Mouse (Mus musculus) brown adipose tissue, adult 24 weeks (tissue): ENCODE data around the gene Osbpl9. TPM values are rescaled to one million over a fixed set of nuclear protein-coding genes. Genes with fewer than 3 reads are reported as not detected.

Source experiments
- H3K27ac ChIP-seq: fragments of 200-500 bp; replicated peaks from 2 replicates; pipeline ENCODE4 v1.5.1; 2012; ENCODE audit warnings: low read depth, mild to moderate bottlenecking, low read length
- H3K4me1 ChIP-seq: fragments of 200-500 bp; 2 replicates; pipeline ENCODE4 v1.6.1; 2012; ENCODE audit warnings: low read length, mixed read lengths; ENCODE audit not compliant: control insufficient read depth, insufficient read depth, insufficient read length
- H3K4me3 ChIP-seq: fragments of 200-500 bp; 2 replicates; pipeline ENCODE4 v1.5.1; 2012; ENCODE audit warnings: low read depth, mild to moderate bottlenecking, low read length, moderate library complexity; ENCODE audit not compliant: insufficient read depth
- polyA plus RNA-seq: library from polyadenylated mRNA; stranded (reverse); fragments of >200 nt; gene quantifications from 2 replicates; pipeline ENCODE4 v1.2.4, GENCODE M21; 2012; ENCODE audit not compliant: missing spikeins, insufficient read depth, insufficient read length

Osbpl9 gene
- polyA plus RNA-seq, 1 experiment = 120 TPM

DNA sequence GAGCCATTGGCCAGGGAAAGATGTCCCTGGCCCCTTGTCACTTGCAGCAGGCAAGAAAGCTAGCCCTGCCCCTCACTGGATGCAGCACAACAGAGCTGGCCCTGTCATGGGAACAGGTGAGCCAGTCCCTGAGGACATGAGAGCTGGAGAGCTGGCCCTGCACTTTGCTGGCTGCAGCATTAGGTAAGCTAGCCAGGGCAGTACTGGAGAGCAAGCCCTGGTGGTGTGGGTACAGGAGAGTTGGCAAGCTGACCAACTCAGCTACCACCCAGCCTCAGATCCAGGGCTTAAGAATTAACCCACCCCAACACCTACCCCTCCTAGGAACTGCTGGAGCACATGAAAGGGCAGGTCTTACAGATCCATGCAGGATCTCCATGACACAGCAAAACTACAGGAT, 73.1 kb downstream of the Osbpl9 start:
- Histone ChIP-seq H3K27ac (no peak overlapping the region), H3K4me3 (no peak overlapping the region), H3K4me1 (0 out of 2 replicates have a peak, but pooled peaks cover 2% of the 10 kb centered on the region)

DNA sequence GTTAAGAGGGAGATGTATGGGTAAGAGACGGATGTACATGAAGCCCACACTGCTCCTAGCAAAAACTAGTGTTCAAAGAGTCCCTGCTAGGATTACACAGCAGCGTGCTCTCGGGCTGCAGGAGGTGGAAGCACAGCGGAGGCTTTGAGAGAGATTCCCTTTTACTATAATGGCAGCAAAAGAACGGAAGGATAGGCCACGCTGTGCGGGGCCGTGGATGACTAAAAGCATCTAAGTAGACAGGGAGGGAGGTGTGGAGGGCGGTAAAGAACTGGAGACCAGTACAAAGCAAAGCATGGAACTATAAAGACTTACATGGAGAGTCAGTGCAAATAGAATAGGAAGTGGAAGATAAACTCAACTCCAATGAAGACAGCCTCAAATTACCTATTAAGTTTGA, 74.1 kb downstream of the Osbpl9 start:
- no peak overlapping the region for H3K4me3 ChIP-seq
- peaks cover 8% of the 10 kb centered on the region for H3K4me1 ChIP-seq
- H3K27ac ChIP-seq = no peak overlapping the region

DNA sequence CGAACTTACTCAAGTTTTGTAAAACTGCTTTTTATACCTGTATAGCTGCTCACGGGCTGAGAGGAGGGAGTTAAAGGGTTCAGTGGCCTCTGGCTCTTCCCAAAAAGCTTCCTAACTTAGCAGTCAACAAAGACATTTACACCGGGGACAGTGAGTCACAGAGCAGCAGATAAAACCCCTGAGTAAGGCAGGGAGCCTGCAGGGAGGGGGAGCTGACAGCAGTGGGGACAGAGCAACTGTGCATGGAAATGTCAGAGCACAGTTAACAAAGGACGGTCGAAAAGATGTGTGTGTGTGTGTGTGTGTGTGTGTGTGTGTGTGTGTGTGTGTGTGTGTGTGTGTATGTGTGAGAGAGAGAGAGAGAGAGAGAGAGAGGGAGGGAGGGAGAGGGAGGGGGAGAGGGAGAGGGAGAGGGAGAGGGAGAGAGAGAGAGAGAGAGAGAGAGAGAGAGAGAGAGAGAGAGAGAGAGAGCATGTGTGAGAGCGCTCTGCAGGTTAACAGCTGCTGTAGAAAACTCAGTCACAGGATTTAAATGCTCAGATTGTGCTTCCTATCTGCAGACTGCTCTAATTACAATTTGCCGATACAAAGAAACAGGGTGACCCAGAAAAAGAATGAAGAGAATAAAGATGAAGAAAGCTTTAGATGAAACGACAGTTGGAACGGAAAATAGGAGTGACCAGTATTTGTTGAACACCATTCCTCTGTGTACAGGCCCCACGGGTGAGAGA, 75.1 kb downstream of the Osbpl9 start:
- Histone ChIP-seq H3K27ac (no peak overlapping the region), H3K4me1 (peaks cover 10% of the 10 kb centered on the region), H3K4me3 (no peak overlapping the region)

DNA sequence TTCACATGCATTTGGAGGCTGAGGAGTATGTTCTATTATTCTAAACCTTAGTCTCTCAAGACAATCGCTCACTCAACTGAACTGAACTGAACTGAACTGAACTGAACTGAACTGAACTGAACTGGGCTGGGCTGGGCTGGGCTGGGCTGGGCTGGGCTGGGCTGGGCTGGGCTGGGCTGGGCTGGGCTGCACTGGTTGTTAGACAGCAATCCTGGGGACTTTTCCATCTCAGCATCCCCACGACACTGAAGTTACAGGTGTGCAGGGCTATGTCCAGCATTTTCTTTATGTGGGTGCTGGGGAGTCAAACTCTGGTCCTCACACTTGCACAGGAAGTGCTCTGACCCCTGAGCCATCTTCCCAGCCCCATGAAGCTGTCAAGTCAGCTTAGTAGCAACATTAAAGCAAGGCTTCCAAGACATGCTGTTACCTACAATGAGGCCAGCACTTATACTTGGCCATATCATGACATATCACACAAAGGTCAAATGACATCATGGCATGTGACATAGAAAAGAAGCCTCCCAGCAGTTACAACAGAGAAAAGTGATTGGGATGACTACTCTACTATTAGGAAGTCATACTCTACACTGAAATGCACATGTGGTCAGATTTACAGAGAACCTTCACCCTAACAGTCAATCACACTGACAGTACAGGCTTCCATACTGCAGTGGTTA, 76.2 kb downstream of the Osbpl9 start:
- no peak overlapping the region for H3K27ac ChIP-seq
- peaks cover 11% of the 10 kb centered on the region for H3K4me1 ChIP-seq
- no peak overlapping the region for H3K4me3 ChIP-seq

DNA sequence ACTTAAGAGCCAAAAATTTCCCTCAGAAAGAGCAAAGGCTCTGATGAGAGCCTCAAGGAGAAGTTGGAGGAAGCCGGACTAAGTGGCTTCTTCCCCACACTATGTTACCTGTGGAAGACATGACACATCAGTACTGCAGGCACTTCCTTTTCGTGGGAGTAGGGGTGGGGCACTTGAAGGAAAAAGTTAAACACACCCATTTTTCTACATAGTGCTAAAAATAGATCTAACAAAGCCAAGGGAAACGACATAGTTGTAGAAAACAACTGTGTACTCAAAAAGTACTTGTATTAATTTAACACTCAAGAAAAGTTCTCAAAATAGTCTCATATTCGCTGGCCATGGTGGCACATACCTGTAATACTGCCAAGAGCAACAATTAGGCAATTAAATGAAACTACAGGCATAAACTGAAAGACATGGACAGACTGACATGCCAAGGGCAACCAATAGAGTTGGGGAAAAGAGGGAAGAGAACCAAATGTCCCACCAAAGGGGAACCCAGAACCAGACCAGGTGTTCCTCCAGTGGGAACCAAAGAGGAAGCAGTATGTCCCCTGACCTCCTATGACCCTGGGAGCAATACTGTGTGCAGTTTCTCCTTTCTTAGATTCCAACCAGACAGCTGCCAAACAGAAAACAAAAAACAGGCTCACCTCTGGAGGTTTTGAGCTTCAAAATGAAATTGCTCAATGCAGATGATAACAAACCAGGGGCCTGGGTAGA, 79.1 kb downstream of the Osbpl9 start:
- H3K27ac ChIP-seq = peak overlapping the region; percentile 72
- peaks cover 18% of the 10 kb centered on the region for H3K4me1 ChIP-seq
- H3K4me3 ChIP-seq = no peak overlapping the region

DNA sequence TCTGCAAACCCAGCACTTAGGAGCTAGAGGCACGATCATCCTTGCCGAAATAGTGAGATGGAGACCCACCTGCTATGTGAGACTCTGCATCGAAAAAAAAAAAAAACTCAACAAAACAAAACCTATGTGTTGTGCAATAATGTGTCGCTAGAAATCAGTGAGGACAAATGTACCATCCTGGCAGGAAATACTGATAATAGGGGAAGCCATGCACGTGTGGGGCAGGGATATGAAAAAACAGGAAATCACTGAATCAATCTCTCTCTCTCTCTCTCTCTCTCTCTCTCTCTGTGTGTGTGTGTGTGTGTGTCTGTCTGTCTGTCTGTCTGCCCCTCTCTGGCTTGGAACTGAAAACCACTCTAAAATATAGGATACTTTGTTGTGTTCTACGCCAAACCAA, 81.3 kb downstream of the Osbpl9 start:
- no peak overlapping the region for H3K4me3 ChIP-seq
- H3K27ac ChIP-seq = peak overlapping the region; percentile 36; the same call in 1 of the 2 replicates

DNA sequence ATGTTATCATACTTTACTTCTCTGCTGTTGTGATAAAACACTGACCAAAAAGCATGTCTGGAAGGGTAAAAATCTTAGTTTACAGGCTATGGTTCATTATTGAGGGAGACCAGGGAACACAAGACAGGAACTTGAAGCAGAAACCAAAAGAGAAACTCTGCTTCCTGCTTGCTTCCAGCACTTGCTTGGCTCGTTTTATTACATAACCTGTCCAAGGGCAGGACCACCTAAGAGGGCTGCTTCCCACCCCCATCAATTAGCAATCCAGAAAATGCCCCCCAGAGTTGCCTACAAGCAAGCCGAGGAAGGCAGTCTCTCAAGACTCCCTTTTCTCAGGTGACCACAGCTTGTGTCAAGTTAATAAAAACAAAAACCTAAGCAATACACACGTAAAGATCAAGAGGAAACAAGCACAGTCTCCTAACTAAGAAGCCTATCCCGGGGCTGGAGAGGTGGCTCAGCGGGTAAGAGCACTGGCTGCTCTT, 82.4 kb downstream of the Osbpl9 start:
- H3K27ac ChIP-seq = peak overlapping the region; percentile 80
- H3K4me1 ChIP-seq = peaks cover 31% of the 10 kb centered on the region
- no peak overlapping the region for H3K4me3 ChIP-seq

More for the DNA sequence above, 81.3 kb downstream of the Osbpl9 start:
- peaks cover 23% of the 10 kb centered on the region for H3K4me1 ChIP-seq

DNA sequence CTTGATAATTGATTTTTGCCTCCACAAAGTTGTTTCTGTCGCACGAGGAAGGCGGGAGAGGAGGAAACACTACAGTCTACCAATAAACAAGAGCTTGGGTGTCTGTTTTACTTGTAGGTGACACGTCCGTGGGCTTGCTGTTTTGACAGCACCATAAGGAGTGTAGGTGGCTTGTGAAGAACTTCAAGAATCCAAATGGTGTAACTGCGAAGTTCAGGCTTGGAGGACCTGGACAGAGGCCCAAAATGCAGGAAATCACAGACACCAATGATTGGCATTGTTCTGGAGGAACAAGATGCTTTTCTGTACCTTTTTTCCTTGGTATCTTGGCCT, 83.8 kb downstream of the Osbpl9 start:
- H3K27ac ChIP-seq = peak overlapping the region; percentile 92
- peaks cover 36% of the 10 kb centered on the region for H3K4me1 ChIP-seq
- H3K4me3 ChIP-seq = peak overlapping the region; percentile 71

DNA sequence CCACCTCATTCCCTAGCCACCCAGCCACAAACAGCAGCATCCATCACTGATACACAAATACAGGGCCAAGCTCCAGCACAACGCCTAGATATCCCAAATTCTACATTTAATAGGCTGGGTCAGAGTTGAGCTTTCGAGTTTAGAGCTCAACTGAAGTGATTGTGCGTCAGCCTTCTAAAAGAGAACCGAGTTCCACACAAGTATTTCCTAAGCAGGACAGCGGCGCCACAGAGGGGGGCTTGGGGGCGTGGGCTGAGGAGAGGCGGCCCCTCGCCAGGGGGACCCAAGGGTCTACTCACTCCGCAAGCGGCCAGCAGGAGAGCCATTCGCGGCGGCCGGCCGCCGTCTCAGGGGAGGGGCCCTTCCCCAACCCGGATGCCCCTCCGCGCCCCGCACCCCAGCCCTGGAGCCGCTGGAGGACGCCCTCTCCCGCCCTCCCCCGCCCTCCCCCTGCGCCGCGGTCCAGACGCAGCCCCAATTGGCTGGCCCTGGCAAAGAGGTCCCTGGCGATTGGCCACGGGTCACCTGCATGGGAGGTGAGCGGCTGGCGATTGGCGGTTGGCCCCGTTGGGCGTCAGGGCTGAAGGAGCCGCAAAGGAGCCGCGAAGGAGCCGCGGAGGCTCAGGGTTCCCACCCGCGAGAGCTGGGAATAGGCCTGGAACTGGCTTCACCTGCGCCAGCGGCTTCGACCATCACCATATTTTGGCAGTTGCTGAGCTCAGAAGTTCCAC, 84.3 kb downstream of the Osbpl9 start:
- Histone ChIP-seq H3K4me1 (peaks cover 36% of the 10 kb centered on the region), H3K27ac (peak overlapping the region; percentile 96), H3K4me3 (peak overlapping the region; percentile 71)

DNA sequence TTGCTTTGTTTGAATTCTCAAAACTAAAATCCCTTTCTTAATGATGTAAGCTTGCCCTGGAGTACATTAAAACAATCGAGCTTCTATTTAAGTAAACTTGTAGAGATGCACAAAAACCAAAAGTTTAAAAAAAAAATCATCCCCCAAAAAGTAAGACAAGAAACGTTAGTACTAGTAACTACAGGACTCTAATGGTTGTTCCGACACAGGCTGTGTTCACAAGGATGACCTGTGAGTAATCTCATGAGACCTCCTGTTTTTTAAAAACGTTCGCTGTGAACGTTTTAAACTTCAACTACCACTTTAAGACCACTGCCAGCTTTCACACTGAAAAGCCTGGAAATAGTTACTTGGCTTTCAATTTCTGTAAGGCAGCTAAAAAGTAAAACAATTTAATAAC, 85.1 kb downstream of the Osbpl9 start:
- peaks cover 39% of the 10 kb centered on the region for H3K4me1 ChIP-seq
- peak overlapping the region; percentile 96 for H3K27ac ChIP-seq
- peak overlapping the region; percentile 71 for H3K4me3 ChIP-seq

DNA sequence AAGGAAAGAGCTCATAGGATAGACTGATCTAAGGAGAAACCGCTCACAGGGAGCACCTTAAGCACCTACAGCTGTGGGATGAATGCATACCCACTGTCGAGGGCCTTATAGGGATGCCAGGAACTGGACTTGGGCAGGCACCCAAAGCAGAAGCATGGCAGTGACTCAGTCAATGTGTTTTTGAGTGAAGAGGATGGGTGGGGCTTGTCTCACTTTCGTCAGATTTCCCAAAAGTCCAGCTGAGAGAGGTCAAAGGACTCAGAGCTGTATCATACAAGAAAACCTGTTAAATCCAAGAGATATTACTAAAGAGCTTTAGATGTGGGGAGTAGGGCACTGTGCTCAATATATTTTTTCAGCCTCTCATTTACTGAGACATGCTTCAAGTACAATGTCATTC, 85.6 kb downstream of the Osbpl9 start:
- peak overlapping the region; percentile 96 for H3K27ac ChIP-seq
- peaks cover 42% of the 10 kb centered on the region for H3K4me1 ChIP-seq
- H3K4me3 ChIP-seq = peak overlapping the region; percentile 30; the same call in 1 of the 2 replicates

DNA sequence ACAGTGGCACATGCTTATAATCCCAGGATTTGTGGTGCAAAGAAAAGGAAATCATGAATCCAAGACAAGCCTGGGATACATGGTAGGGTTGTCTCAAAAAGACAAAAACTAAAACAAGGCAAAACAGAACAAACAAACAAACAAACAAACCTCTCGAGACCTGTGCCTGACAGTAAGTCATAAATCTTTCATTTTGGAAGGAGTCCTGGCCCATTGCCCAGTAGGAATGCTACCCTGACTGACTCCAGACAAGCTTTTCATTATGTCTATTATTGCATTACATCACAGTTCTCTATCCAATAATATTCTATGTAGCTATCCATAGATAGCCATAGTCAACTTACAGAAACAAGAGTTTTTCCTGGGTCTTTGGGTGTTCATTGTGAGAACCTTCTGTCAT, 86.3 kb downstream of the Osbpl9 start:
- H3K4me1 ChIP-seq = peaks cover 41% of the 10 kb centered on the region
- no peak overlapping the region for H3K4me3 ChIP-seq
- H3K27ac ChIP-seq = peak overlapping the region; percentile 88

DNA sequence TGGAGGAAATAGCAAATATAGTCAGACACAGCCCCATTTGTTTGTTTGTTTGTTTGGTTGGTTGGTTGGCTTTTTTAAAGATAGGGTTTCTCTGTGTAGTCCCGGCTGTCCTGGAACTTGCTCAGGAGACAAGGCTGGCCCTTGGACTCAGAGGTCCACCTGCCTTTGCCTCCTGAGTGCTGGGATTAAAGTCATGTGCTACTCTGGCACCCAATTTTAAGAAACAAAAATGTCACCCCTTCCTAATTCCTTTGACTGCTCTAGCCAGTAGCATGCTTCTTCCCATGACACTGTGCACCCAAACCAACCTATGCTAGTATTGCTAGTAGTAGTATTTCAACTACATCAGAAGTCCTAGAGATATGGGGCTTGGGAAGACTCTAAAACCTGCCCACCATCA, 87.8 kb downstream of the Osbpl9 start:
- peak overlapping the region; percentile 83 for H3K27ac ChIP-seq
- H3K4me1 ChIP-seq = peaks cover 36% of the 10 kb centered on the region
- no peak overlapping the region for H3K4me3 ChIP-seq

DNA sequence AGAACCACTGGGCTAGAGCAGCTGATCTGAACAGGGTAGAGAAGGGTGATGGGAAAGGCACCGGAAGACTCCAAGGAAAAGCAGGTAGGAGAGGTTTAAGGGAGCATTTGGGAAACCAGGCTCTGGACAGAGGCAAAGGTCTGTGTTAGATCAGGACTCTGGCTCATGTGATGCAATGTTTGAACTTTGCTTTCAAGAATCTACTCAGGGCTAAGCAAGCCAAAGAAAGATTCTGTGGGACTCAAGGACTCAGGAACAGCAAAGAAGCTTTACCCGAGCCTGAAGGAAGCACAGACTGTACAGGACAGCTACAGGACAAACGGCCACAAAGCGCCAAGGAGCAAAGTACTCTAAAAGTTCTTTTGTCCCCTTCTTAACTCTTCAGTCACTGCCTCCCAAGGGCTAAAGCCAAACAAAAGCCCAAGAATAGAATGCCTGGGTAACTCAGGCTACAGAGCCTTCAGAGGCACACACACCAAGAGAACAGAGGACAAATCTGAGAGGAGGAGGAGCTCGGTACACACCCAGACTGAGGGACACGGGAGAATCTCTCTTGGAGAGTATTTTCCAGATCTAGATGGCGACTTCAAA, 89.1 kb downstream of the Osbpl9 start:
- H3K27ac ChIP-seq = peak overlapping the region; percentile 98
- H3K4me3 ChIP-seq = no peak overlapping the region
- H3K4me1 ChIP-seq = peaks cover 39% of the 10 kb centered on the region
